Mouse (Mus musculus) intestine, embryonic 14.5 days (tissue): ENCODE measurements around the gene Krtap5-2. TPM values are rescaled to one million over a fixed set of nuclear protein-coding genes. Genes with fewer than 3 reads are reported as not detected.
"Not testable (repeated sequence)": the region's sequence is repeated elsewhere in the genome, so short reads cannot be mapped to it uniquely, and the experiment has no call there.

Source experiments
- ATAC-seq: fragments of 200-750 bp; cut with Nextera tagmentation; replicated peaks from 2 replicates; pipeline ENCODE4 v1.8.0; 2017; ENCODE audit warnings: low read depth, moderate number of reproducible peaks, moderate TSS enrichment, moderate library complexity; ENCODE audit not compliant: low FRiP score, low TSS enrichment
- DNase-seq: peaks from one replicate; pipeline ENCODE4 v3.0.0-alpha.2; 2018; ENCODE audit warnings: low spot score
- H3K27ac ChIP-seq: fragments of 300-500 bp; sonication (generic); 2 replicates; pipeline ENCODE4 v1.5.1; 2014; ENCODE audit warnings: low read depth, mild to moderate bottlenecking, control low read depth
- H3K27me3 ChIP-seq: fragments of 300-500 bp; sonication (generic); replicated peaks from 2 replicates; pipeline ENCODE4 v1.6.1; 2014; ENCODE audit warnings: low read length, control low read depth; ENCODE audit not compliant: control insufficient read depth, insufficient read depth
- H3K36me3 ChIP-seq: fragments of 300-500 bp; sonication (generic); 2 replicates; pipeline ENCODE4 v1.6.1; 2014; ENCODE audit warnings: low read length, control low read depth; ENCODE audit not compliant: control insufficient read depth, insufficient read depth
- H3K4me1 ChIP-seq: fragments of 300-500 bp; sonication (generic); replicated peaks from 2 replicates; pipeline ENCODE4 v1.6.1; 2014; ENCODE audit warnings: low read length, control low read depth, mixed read lengths; ENCODE audit not compliant: control insufficient read depth, insufficient read depth
- H3K4me2 ChIP-seq: fragments of 300-500 bp; sonication (generic); 2 replicates; pipeline ENCODE4 v1.6.1; 2014; ENCODE audit warnings: low read length
- H3K4me3 ChIP-seq: fragments of 300-500 bp; sonication (generic); 2 replicates; pipeline ENCODE4 v1.5.1; 2014; ENCODE audit warnings: low read depth, low read length, control low read depth, mixed read lengths
- H3K9ac ChIP-seq: fragments of 300-500 bp; sonication (generic); 2 replicates; pipeline ENCODE4 v1.6.1; 2014; ENCODE audit warnings: mild to moderate bottlenecking, low read length
- H3K9me3 ChIP-seq: fragments of 300-500 bp; sonication (generic); 2 replicates; pipeline ENCODE4 v1.6.1; 2016; ENCODE audit warnings: low read length, control low read depth; ENCODE audit not compliant: control insufficient read depth
- WGBS: fragments of 180-500 bp; shearing (Covaris S2); extraction: QIAGEN DNeasy Blood & Tissue Kit; methylation state at CpG from one replicate; pipeline ENCODE4 v1.1.7; 2014; 5-methylcytosine and 5-hydroxymethylcytosine counted together
- polyA plus RNA-seq: library from polyadenylated mRNA; unstranded; fragments of >200 nt; fragmentation: Nextera tagmentation; extraction: Ambion mirVana; gene quantifications from 2 replicates; pipeline ENCODE4 v1.2.1, GENCODE M21; 2014

Gene Krtap5-2
- not detected in 2 replicates for polyA plus RNA-seq

- H3K4me3 ChIP-seq, H3K9me3 ChIP-seq, H3K4me2 ChIP-seq, H3K4me1 ChIP-seq, H3K27me3 ChIP-seq, H3K36me3 ChIP-seq, H3K27ac ChIP-seq, H3K9ac ChIP-seq, ATAC-seq: not testable (repeated sequence)
- DNase-seq: peak; percentile 43
Observed at GRCm38 (mm10) chr7:142175905-142176304, at the start of gene Krtap5-2. TSS of gene Krtap5-2 (minus strand) at chr7:142176005.

- Histone ChIP-seq H3K36me3 (no peaks in the 10 kb centered on the region), H3K4me1 (no peaks in the 10 kb centered on the region), H3K9ac (no peak overlapping the region), H3K4me3 (no peak overlapping the region), H3K27me3 (no peaks in the 10 kb centered on the region), H3K27ac (no peak overlapping the region), H3K9me3 (no peaks in the 10 kb centered on the region), H3K4me2 (no peak overlapping the region)
- no peak for ATAC-seq
- WGBS: 26% methylated on average over 2 of the region's 2 CpGs
- DNase-seq: no peak
Observed at GRCm38 (mm10) chr7:142224518-142224917, 48.7 kb upstream of the Krtap5-2 start.

- not testable (repeated sequence) for H3K36me3 ChIP-seq, H3K4me1 ChIP-seq, ATAC-seq, H3K27me3 ChIP-seq, H3K4me2 ChIP-seq, H3K4me3 ChIP-seq, H3K9ac ChIP-seq, DNase-seq, H3K9me3 ChIP-seq, H3K27ac ChIP-seq
- WGBS: 65% methylated on average over 1 of the region's 1 CpGs
Observed at GRCm38 (mm10) chr7:142212136-142212535, 36.3 kb upstream of the Krtap5-2 start.

- no peaks in the 10 kb centered on the region for H3K4me1 ChIP-seq
- H3K9ac ChIP-seq: no peak within 1 kb of the TSS
- no peaks in the 10 kb centered on the region for H3K27me3 ChIP-seq
- H3K36me3 ChIP-seq: no peaks in the 10 kb centered on the region
- no peak within 1 kb of the TSS for H3K4me2 ChIP-seq
- no peak within 1 kb of the TSS for H3K27ac ChIP-seq
- ATAC-seq (no peak), DNase-seq (no peak)
- no peaks in the 10 kb centered on the region for H3K9me3 ChIP-seq
- WGBS: 56% methylated on average over 1 of the region's 1 CpGs
- H3K4me3 ChIP-seq: no peak within 1 kb of the TSS
Observed at GRCm38 (mm10) chr7:142211559-142211958, 35.8 kb upstream of the Krtap5-2 start, which contains the start of gene Gm7579. TSS of gene Gm7579 (plus strand) at chr7:142211859.

GRCm38 (mm10) chr7:142206891-142207290 lies 31.1 kb upstream of the Krtap5-2 start:
- H3K27ac ChIP-seq, ATAC-seq, H3K4me2 ChIP-seq, H3K4me3 ChIP-seq, H3K9ac ChIP-seq, H3K27me3 ChIP-seq, DNase-seq, H3K4me1 ChIP-seq, H3K36me3 ChIP-seq, H3K9me3 ChIP-seq: not testable (repeated sequence)
- 77% methylated on average over 5 of the region's 5 CpGs for WGBS

GRCm38 (mm10) chr7:142205488-142205887 lies 29.7 kb upstream of the Krtap5-2 start:
- 0 out of 2 replicates have a peak, but pooled peaks cover 2% of the 10 kb centered on the region for H3K27me3 ChIP-seq
- ATAC-seq: no peak
- no peak overlapping the region for H3K4me2 ChIP-seq
- no peaks in the 10 kb centered on the region for H3K4me1 ChIP-seq
- H3K4me3 ChIP-seq: no peak overlapping the region
- no peak overlapping the region for H3K9ac ChIP-seq
- H3K27ac ChIP-seq: no peak overlapping the region
- no peak for DNase-seq
- no peaks in the 10 kb centered on the region for H3K9me3 ChIP-seq
- no peaks in the 10 kb centered on the region for H3K36me3 ChIP-seq

GRCm38 (mm10) chr7:142201064-142201463 lies 25.3 kb upstream of the Krtap5-2 start, which contains the start of gene Krtap5-3:
TSS of gene Krtap5-3 (plus strand) at chr7:142201364.
- Histone ChIP-seq H3K27ac (no peak within 1 kb of the TSS), H3K27me3 (0 out of 2 replicates have a peak, but pooled peaks cover 2% of the 10 kb centered on the region), H3K9me3 (no peaks in the 10 kb centered on the region), H3K9ac (no peak within 1 kb of the TSS), H3K4me1 (no peaks in the 10 kb centered on the region), H3K4me3 (no peak within 1 kb of the TSS), H3K4me2 (no peak within 1 kb of the TSS), H3K36me3 (no peaks in the 10 kb centered on the region)
- DNase-seq (no peak), ATAC-seq (no peak)
- 33% methylated on average over 1 of the region's 1 CpGs for WGBS

GRCm38 (mm10) chr7:142198748-142199147 lies 22.9 kb upstream of the Krtap5-2 start:
- no peak for DNase-seq
- H3K4me2 ChIP-seq: no peak overlapping the region
- H3K4me1 ChIP-seq: no peaks in the 10 kb centered on the region
- no peaks in the 10 kb centered on the region for H3K9me3 ChIP-seq
- no peak overlapping the region for H3K4me3 ChIP-seq
- no peak overlapping the region for H3K27ac ChIP-seq
- no peaks in the 10 kb centered on the region for H3K36me3 ChIP-seq
- 85% methylated on average over 2 of the region's 2 CpGs for WGBS
- no peak for ATAC-seq
- H3K27me3 ChIP-seq: 0 out of 2 replicates have a peak, but pooled peaks cover 2% of the 10 kb centered on the region
- H3K9ac ChIP-seq: no peak overlapping the region

- DNase-seq (no peak), ATAC-seq (no peak)
- H3K4me1 ChIP-seq: no peaks in the 10 kb centered on the region
- H3K4me3 ChIP-seq: no peak within 1 kb of the TSS
- H3K36me3 ChIP-seq: no peaks in the 10 kb centered on the region
- H3K4me2 ChIP-seq: no peak within 1 kb of the TSS
- no peak within 1 kb of the TSS for H3K27ac ChIP-seq
- no peak within 1 kb of the TSS for H3K9ac ChIP-seq
- H3K27me3 ChIP-seq: no peaks in the 10 kb centered on the region
- H3K9me3 ChIP-seq: no peaks in the 10 kb centered on the region
- 32% methylated on average over 2 of the region's 2 CpGs for WGBS
Observed at GRCm38 (mm10) chr7:142190289-142190688, 14.5 kb upstream of the Krtap5-2 start, which contains the start of gene Gm10153. TSS of gene Gm10153 (minus strand) at chr7:142190389.
